Mouse (Mus musculus) granulocyte monocyte progenitor cell, adult 5-6 weeks (primary cell): ENCODE measurements at regions not wholly inside any gene's neighbourhood (a gene's known extent, or its start where the extent isn't known, plus 50 kb on each side); places are given as distances from the start of the nearest gene placed in this dataset.

Experiments
- ATAC-seq: replicated peaks from 2 replicates; pipeline ENCODE4 v1.8.0; 2016; ENCODE audit warnings: mild to moderate bottlenecking, moderate TSS enrichment, inconsistent platforms; ENCODE audit not compliant: poor library complexity, severe bottlenecking

GRCm38 (mm10) chr13:83439619-83440436 lies 64.0 kb upstream of the Mef2c start:
- ATAC-seq, result no peak

- ATAC-seq, result peak; percentile 82
These were observed 59.6 kb upstream of the Mef2c start for GRCm38 (mm10) chr13:83444277-83444676.

- ATAC-seq, result no peak
These were observed 53.0 kb upstream of the Mef2c start for GRCm38 (mm10) chr13:83450820-83451219.

- no peak for ATAC-seq
These were observed 50.8 kb upstream of the Mef2c start for GRCm38 (mm10) chr13:83452987-83453386.
